Mouse (Mus musculus): ENCODE measurements at regions not wholly inside any gene's neighbourhood (a gene's known extent, or its start where the extent isn't known, plus 50 kb on each side); places are given as distances from the start of the nearest gene placed in this dataset.

GRCm38 (mm10) chr2:17830216-17830615 lies 99.0 kb upstream of the Nebl start:
- peaks cover 3% of the 10 kb centered on the region; the same call in 1 of the 2 replicates for H3K9me3 ChIP-seq (ENCODE audit: control insufficient read depth, low read length)
- H3K9ac ChIP-seq (ENCODE audit: low read depth, low read length) = no peak overlapping the region
- no peaks in the 10 kb centered on the region for H3K27me3 ChIP-seq (replicated peaks; ENCODE audit: control insufficient read depth, insufficient read depth, low read length)
- DNase-seq (ENCODE audit: low spot score) = no peak
- 78% methylated on average over 5 of the region's 5 CpGs for WGBS
- H3K4me1 ChIP-seq (replicated peaks; ENCODE audit: control insufficient read depth, insufficient read depth, low read length) = no peaks in the 10 kb centered on the region
- H3K4me3 ChIP-seq (ENCODE audit: low read depth, low read length) = no peak overlapping the region
- no peaks in the 10 kb centered on the region for H3K36me3 ChIP-seq (ENCODE audit: control insufficient read depth, insufficient read depth, low read length)
- no peak for ATAC-seq (replicated peaks; ENCODE audit: low FRiP score)
- H3K4me2 ChIP-seq = no peak overlapping the region
- no peak overlapping the region for H3K27ac ChIP-seq (ENCODE audit: low read depth, low read length)

GRCm38 (mm10) chr2:17825271-17825670 lies 94.0 kb upstream of the Nebl start:
- Histone ChIP-seq H3K9me3 (ENCODE audit: control insufficient read depth, low read length) (no peaks in the 10 kb centered on the region), H3K27me3 (replicated peaks; ENCODE audit: control insufficient read depth, insufficient read depth, low read length) (no peaks in the 10 kb centered on the region), H3K4me2 (no peak overlapping the region), H3K36me3 (ENCODE audit: control insufficient read depth, insufficient read depth, low read length) (no peaks in the 10 kb centered on the region), H3K4me3 (ENCODE audit: low read depth, low read length) (no peak overlapping the region), H3K9ac (ENCODE audit: low read depth, low read length) (no peak overlapping the region), H3K4me1 (replicated peaks; ENCODE audit: control insufficient read depth, insufficient read depth, low read length) (no peaks in the 10 kb centered on the region), H3K27ac (ENCODE audit: low read depth, low read length) (no peak overlapping the region)
- WGBS = 89% methylated on average over 2 of the region's 2 CpGs
- ATAC-seq (replicated peaks; ENCODE audit: low FRiP score) (no peak), DNase-seq (ENCODE audit: low spot score) (no peak)

- Histone ChIP-seq H3K9ac (ENCODE audit: low read depth, low read length) (no peak overlapping the region), H3K27ac (ENCODE audit: low read depth, low read length) (no peak overlapping the region), H3K27me3 (replicated peaks; ENCODE audit: control insufficient read depth, insufficient read depth, low read length) (no peaks in the 10 kb centered on the region), H3K4me3 (ENCODE audit: low read depth, low read length) (no peak overlapping the region), H3K36me3 (ENCODE audit: control insufficient read depth, insufficient read depth, low read length) (no peaks in the 10 kb centered on the region), H3K4me2 (no peak overlapping the region), H3K4me1 (replicated peaks; ENCODE audit: control insufficient read depth, insufficient read depth, low read length) (no peaks in the 10 kb centered on the region), H3K9me3 (ENCODE audit: control insufficient read depth, low read length) (no peaks in the 10 kb centered on the region)
- ATAC-seq (replicated peaks; ENCODE audit: low FRiP score) = no peak
- WGBS = 81% methylated on average over 5 of the region's 5 CpGs
- DNase-seq (ENCODE audit: low spot score) = no peak
Observed at GRCm38 (mm10) chr2:17824176-17824575, 92.9 kb upstream of the Nebl start.

- Histone ChIP-seq H3K4me2 (no peak overlapping the region), H3K36me3 (ENCODE audit: control insufficient read depth, insufficient read depth, low read length) (no peaks in the 10 kb centered on the region), H3K4me3 (ENCODE audit: low read depth, low read length) (no peak overlapping the region), H3K27me3 (replicated peaks; ENCODE audit: control insufficient read depth, insufficient read depth, low read length) (no peaks in the 10 kb centered on the region), H3K4me1 (replicated peaks; ENCODE audit: control insufficient read depth, insufficient read depth, low read length) (no peaks in the 10 kb centered on the region), H3K9ac (ENCODE audit: low read depth, low read length) (no peak overlapping the region), H3K27ac (ENCODE audit: low read depth, low read length) (no peak overlapping the region), H3K9me3 (ENCODE audit: control insufficient read depth, low read length) (no peaks in the 10 kb centered on the region)
- 69% methylated on average over 4 of the region's 4 CpGs for WGBS
- DNase-seq (ENCODE audit: low spot score) = no peak
- ATAC-seq (replicated peaks; ENCODE audit: low FRiP score) = no peak
Observed at GRCm38 (mm10) chr2:17822621-17823006, 91.3 kb upstream of the Nebl start.

- no peaks in the 10 kb centered on the region for H3K9me3 ChIP-seq (ENCODE audit: control insufficient read depth, low read length)
- no peaks in the 10 kb centered on the region for H3K27me3 ChIP-seq (replicated peaks; ENCODE audit: control insufficient read depth, insufficient read depth, low read length)
- H3K9ac ChIP-seq (ENCODE audit: low read depth, low read length) = no peak overlapping the region
- 90% methylated on average over 13 of the region's 13 CpGs for WGBS
- no peaks in the 10 kb centered on the region for H3K4me1 ChIP-seq (replicated peaks; ENCODE audit: control insufficient read depth, insufficient read depth, low read length)
- no peak overlapping the region for H3K4me2 ChIP-seq
- H3K36me3 ChIP-seq (ENCODE audit: control insufficient read depth, insufficient read depth, low read length) = no peaks in the 10 kb centered on the region
- H3K27ac ChIP-seq (ENCODE audit: low read depth, low read length) = no peak overlapping the region
- no peak overlapping the region for H3K4me3 ChIP-seq (ENCODE audit: low read depth, low read length)
- DNase-seq (ENCODE audit: low spot score) (no peak), ATAC-seq (replicated peaks; ENCODE audit: low FRiP score) (no peak)
Observed at GRCm38 (mm10) chr2:17821878-17822620, 90.8 kb upstream of the Nebl start.

- Histone ChIP-seq H3K27ac (ENCODE audit: low read depth, low read length) (no peak overlapping the region), H3K4me2 (no peak overlapping the region), H3K27me3 (replicated peaks; ENCODE audit: control insufficient read depth, insufficient read depth, low read length) (no peaks in the 10 kb centered on the region), H3K4me1 (replicated peaks; ENCODE audit: control insufficient read depth, insufficient read depth, low read length) (no peaks in the 10 kb centered on the region), H3K9ac (ENCODE audit: low read depth, low read length) (no peak overlapping the region), H3K9me3 (ENCODE audit: control insufficient read depth, low read length) (no peaks in the 10 kb centered on the region), H3K36me3 (ENCODE audit: control insufficient read depth, insufficient read depth, low read length) (no peaks in the 10 kb centered on the region), H3K4me3 (ENCODE audit: low read depth, low read length) (no peak overlapping the region)
- DNase-seq (ENCODE audit: low spot score) (no peak), ATAC-seq (replicated peaks; ENCODE audit: low FRiP score) (no peak)
- 54% methylated on average over 7 of the region's 7 CpGs for WGBS
Observed at GRCm38 (mm10) chr2:17811943-17812670, 80.8 kb upstream of the Nebl start.
